Mouse (Mus musculus) CH12.LX (cell line): ENCODE measurements at regions not wholly inside any gene's neighbourhood (a gene's known extent, or its start where the extent isn't known, plus 50 kb on each side); places are given as distances from the start of the nearest gene placed in this dataset.

Experiments
- EP300 ChIP-seq: IDR thresholded peaks from 2 replicates; pipeline ENCODE4 v1.6.1; 2011; ENCODE audit warnings: low read length, improper control_type of control experiment
- MYC ChIP-seq: IDR thresholded peaks from 2 replicates; pipeline ENCODE4 v1.6.1; 2011; ENCODE audit warnings: low read depth, mild to moderate bottlenecking, improper control_type of control experiment, low read length
- POLR2A ChIP-seq: IDR thresholded peaks from 2 replicates; pipeline ENCODE4 v1.6.1; 2011; ENCODE audit warnings: low read depth, mild to moderate bottlenecking, improper control_type of control experiment, low read length

GRCm38 (mm10) chrX:50599780-50600179 is 171.5 kb upstream of the Olfr1324 start:
- TF ChIP-seq MYC (no peak), POLR2A (no peak), EP300 (no peak)
